Mouse (Mus musculus) MEL (cell line): ENCODE results near the gene Ryr3. TPM values are rescaled to one million over a fixed set of nuclear protein-coding genes. Genes with fewer than 3 reads are reported as not detected.

ENCODE experiments used
- DNase-seq: peaks from one replicate; pipeline ENCODE4 v3.0.0; 2011; ENCODE audit warnings: low read depth, low spot score
- H3K27ac ChIP-seq: 2 replicates; pipeline ENCODE4 v1.5.1; 2012; ENCODE audit warnings: low read depth, mild to moderate bottlenecking, control low read depth, low read length, moderate library complexity; ENCODE audit not compliant: control insufficient read depth
- H3K27me3 ChIP-seq, 2 experiments: fragments of 150-350 bp in 1 of 2; sonication (generic) in 1 of 2; 2 replicates each; pipeline ENCODE4 v1.6.1; 2012; ENCODE audit warnings: low read length in 2 of 2, mild to moderate bottlenecking in 2 of 2, improper control_type of control experiment in 1 of 2, moderate library complexity in 1 of 2; ENCODE audit not compliant: insufficient read depth in 2 of 2, control insufficient read depth in 1 of 2
- H3K36me3 ChIP-seq, 2 experiments: 2 replicates each; pipeline ENCODE4 v1.6.1; 2012 to 2014; ENCODE audit warnings: low read length in 2 of 2, improper control_type of control experiment in 1 of 2, inconsistent platforms in 1 of 2, mild to moderate bottlenecking in 1 of 2; ENCODE audit not compliant: insufficient read depth in 2 of 2, control insufficient read depth in 1 of 2
- H3K4me1 ChIP-seq, 2 experiments: fragments of 150-350 bp in 1 of 2; sonication (generic) in 1 of 2; 2 replicates each; pipeline ENCODE4 v1.6.1; 2012; ENCODE audit warnings: low read length in 2 of 2, improper control_type of control experiment in 1 of 2, mild to moderate bottlenecking in 1 of 2; ENCODE audit not compliant: insufficient read depth in 2 of 2, control insufficient read depth in 1 of 2
- H3K4me3 ChIP-seq, 2 experiments: fragments of 150-350 bp in 1 of 2; sonication (generic) in 1 of 2; 2 replicates each; pipeline ENCODE4 v1.5.1; 2012; ENCODE audit warnings: low read depth in 2 of 2, low read length in 2 of 2, mild to moderate bottlenecking in 2 of 2, moderate library complexity in 2 of 2, control low read depth in 1 of 2, improper control_type of control experiment in 1 of 2; ENCODE audit not compliant: control insufficient read depth in 1 of 2, insufficient read depth in 1 of 2
- H3K79me2 ChIP-seq: 2 replicates; pipeline ENCODE4 v1.6.1; 2012; ENCODE audit warnings: mild to moderate bottlenecking, low read length, moderate library complexity; ENCODE audit not compliant: control insufficient read depth, poor library complexity, insufficient read depth
- H3K9ac ChIP-seq: 2 replicates; pipeline ENCODE4 v1.6.1; 2012; ENCODE audit warnings: low read depth, mild to moderate bottlenecking, control low read depth, low read length, moderate library complexity; ENCODE audit not compliant: control insufficient read depth, poor library complexity, severe bottlenecking
- H3K9me3 ChIP-seq: fragments of 150-350 bp; sonication (generic); replicated peaks from 2 replicates; pipeline ENCODE4 v1.6.1; 2012; ENCODE audit warnings: mild to moderate bottlenecking, low read length, improper control_type of control experiment, moderate library complexity; ENCODE audit not compliant: insufficient read depth
- BHLHE40 ChIP-seq: IDR thresholded peaks from 2 replicates; pipeline ENCODE4 v1.6.1; 2012; ENCODE audit warnings: low read depth, mild to moderate bottlenecking, inconsistent platforms, low read length, improper control_type of control experiment, borderline replicate concordance
- CHD1 ChIP-seq: IDR thresholded peaks from 2 replicates; pipeline ENCODE4 v1.6.1; 2012; ENCODE audit warnings: low read depth, mild to moderate bottlenecking, inconsistent platforms, low read length, improper control_type of control experiment
- CHD2 ChIP-seq: IDR thresholded peaks from 2 replicates; pipeline ENCODE4 v1.6.1; 2011; ENCODE audit warnings: low read length, improper control_type of control experiment
- CTCF ChIP-seq, 3 experiments: IDR thresholded peaks in 2 of 3; conservative IDR thresholded peaks in 1 of 3; 2 replicates each; pipeline ENCODE4 v1.5.1; 2011 to 2012; ENCODE audit warnings: low read length in 3 of 3, low read depth in 2 of 3, mild to moderate bottlenecking in 2 of 3, improper control_type of control experiment in 1 of 3, inconsistent platforms in 1 of 3, mixed read lengths in 1 of 3, moderate library complexity in 1 of 3; ENCODE audit not compliant: control insufficient read depth in 1 of 3, insufficient read depth in 1 of 3, poor library complexity in 1 of 3, severe bottlenecking in 1 of 3
- E2F4 ChIP-seq: IDR thresholded peaks from 2 replicates; pipeline ENCODE4 v1.6.1; 2011; ENCODE audit warnings: low read depth, low read length, improper control_type of control experiment, borderline replicate concordance
- ELF1 ChIP-seq: IDR thresholded peaks from 2 replicates; pipeline ENCODE4 v1.6.1; 2014; ENCODE audit warnings: low read depth, mild to moderate bottlenecking, inconsistent platforms, low read length, improper control_type of control experiment, moderate library complexity
- EP300 ChIP-seq, 2 experiments: IDR thresholded peaks; 2 replicates each; pipeline ENCODE4 v1.6.1; 2011; ENCODE audit warnings: improper control_type of control experiment in 2 of 2, low read length in 2 of 2, low read depth in 1 of 2, mild to moderate bottlenecking in 1 of 2
- ETS1 ChIP-seq: IDR thresholded peaks from 2 replicates; pipeline ENCODE4 v1.6.1; 2012; ENCODE audit warnings: low read depth, mild to moderate bottlenecking, inconsistent platforms, low read length, improper control_type of control experiment, moderate library complexity
- GABPA ChIP-seq: IDR thresholded peaks from 2 replicates; pipeline ENCODE4 v1.6.1; 2012; ENCODE audit warnings: low read depth, mild to moderate bottlenecking, inconsistent platforms, low read length, improper control_type of control experiment, moderate library complexity
- GATA1 ChIP-seq: IDR thresholded peaks from 2 replicates; pipeline ENCODE4 v1.6.1; 2011; ENCODE audit warnings: low read depth, low read length, improper control_type of control experiment
- HCFC1 ChIP-seq: IDR thresholded peaks from 2 replicates; pipeline ENCODE4 v1.6.1; 2012; ENCODE audit warnings: low read depth, mild to moderate bottlenecking, inconsistent platforms, low read length, improper control_type of control experiment, moderate library complexity
- JUND ChIP-seq: IDR thresholded peaks from 2 replicates; pipeline ENCODE4 v1.6.1; 2011; ENCODE audit warnings: low read depth, mild to moderate bottlenecking, improper control_type of control experiment, low read length
- KAT2A ChIP-seq: conservative IDR thresholded peaks from 2 replicates; pipeline ENCODE4 v1.6.1; 2012; ENCODE audit warnings: low read depth, low read length, improper control_type of control experiment, inconsistent platforms
- MAX ChIP-seq: IDR thresholded peaks from 2 replicates; pipeline ENCODE4 v1.6.1; 2011; ENCODE audit warnings: low read length, improper control_type of control experiment
- MEF2A ChIP-seq: IDR thresholded peaks from 2 replicates; pipeline ENCODE4 v1.6.1; 2014; ENCODE audit warnings: low read depth, mild to moderate bottlenecking, inconsistent platforms, low read length, improper control_type of control experiment; ENCODE audit not compliant: poor library complexity, insufficient replicate concordance, severe bottlenecking; ENCODE audit errors: extremely low read depth
- MXI1 ChIP-seq: IDR thresholded peaks from 2 replicates; pipeline ENCODE4 v1.6.1; 2011; ENCODE audit warnings: mild to moderate bottlenecking, low read depth, low read length, improper control_type of control experiment
- MYB ChIP-seq: IDR thresholded peaks from 2 replicates; pipeline ENCODE4 v1.6.1; 2011; ENCODE audit warnings: mild to moderate bottlenecking, low read depth, low read length, improper control_type of control experiment
- POLR2A ChIP-seq, 2 experiments: IDR thresholded peaks; 2 replicates each; pipeline ENCODE4 v1.6.1; 2011 to 2012; ENCODE audit warnings: low read length in 2 of 2, mild to moderate bottlenecking in 2 of 2, control low read depth in 1 of 2, improper control_type of control experiment in 1 of 2, low read depth in 1 of 2, moderate library complexity in 1 of 2; ENCODE audit not compliant: control insufficient read depth in 1 of 2, insufficient read depth in 1 of 2, poor library complexity in 1 of 2
- RCOR1 ChIP-seq: IDR thresholded peaks from 2 replicates; pipeline ENCODE4 v1.6.1; 2012; ENCODE audit warnings: low read depth, mild to moderate bottlenecking, inconsistent platforms, low read length, improper control_type of control experiment
- SMC3 ChIP-seq: IDR thresholded peaks from 2 replicates; pipeline ENCODE4 v1.6.1; 2011; ENCODE audit warnings: low read depth, low read length, improper control_type of control experiment
- TBP ChIP-seq: IDR thresholded peaks from 2 replicates; pipeline ENCODE4 v1.8.0; 2011; ENCODE audit warnings: low read depth, low read length, improper control_type of control experiment
- TCF12 ChIP-seq: IDR thresholded peaks from 2 replicates; pipeline ENCODE4 v1.6.1; 2014; ENCODE audit warnings: low read depth, mild to moderate bottlenecking, inconsistent platforms, low read length, improper control_type of control experiment, moderate library complexity
- UBTF ChIP-seq: IDR thresholded peaks from 2 replicates; pipeline ENCODE4 v1.6.1; 2012; ENCODE audit warnings: low read depth, mild to moderate bottlenecking, inconsistent platforms, low read length, improper control_type of control experiment, moderate library complexity, borderline replicate concordance; ENCODE audit not compliant: insufficient read depth
- USF1 ChIP-seq: IDR thresholded peaks from 2 replicates; pipeline ENCODE4 v1.6.1; 2014; ENCODE audit warnings: low read depth, mild to moderate bottlenecking, inconsistent platforms, low read length, improper control_type of control experiment, moderate library complexity
- USF2 ChIP-seq, 2 experiments: IDR thresholded peaks; 2 replicates each; pipeline ENCODE4 v1.6.1; 2011 to 2012; ENCODE audit warnings: improper control_type of control experiment in 2 of 2, low read length in 2 of 2, borderline replicate concordance in 1 of 2, inconsistent platforms in 1 of 2, low read depth in 1 of 2, mild to moderate bottlenecking in 1 of 2; ENCODE audit not compliant: insufficient read depth in 1 of 2
- ZC3H11A ChIP-seq: IDR thresholded peaks from 2 replicates; pipeline ENCODE4 v1.6.1; 2012; ENCODE audit warnings: low read depth, mild to moderate bottlenecking, inconsistent platforms, low read length, improper control_type of control experiment
- ZKSCAN1 ChIP-seq: IDR thresholded peaks from 2 replicates; pipeline ENCODE4 v1.6.1; 2012; ENCODE audit warnings: low read depth, mild to moderate bottlenecking, inconsistent platforms, low read length, improper control_type of control experiment, moderate library complexity
- polyA plus RNA-seq, 2 experiments: library from polyadenylated mRNA; stranded (reverse) in 1 of 2; unstranded in 1 of 2; fragments of >175 nt in 1 of 2; fragments of >200 nt in 1 of 2; gene quantifications; 2 replicates each; pipeline versions ENCODE4 v1.2.1 to v1.2.4; 2012; ENCODE audit warnings: low replicate concordance in 2 of 2, low read depth in 1 of 2; ENCODE audit not compliant: insufficient read length in 2 of 2, insufficient read depth in 1 of 2, missing spikeins in 1 of 2
- total RNA-seq: library from RNA; depleted of rRNA; stranded (reverse); fragments of 300-350 nt; gene quantifications from 2 replicates; pipeline ENCODE4 v1.2.3, GENCODE M21; 2012

Ryr3 gene
- total and polyA plus RNA-seq, 3 experiments, result 0.04 TPM; not detected in 2

GRCm38 (mm10) chr2:112877404-112877803, 339.5 kb downstream of the Ryr3 start:
- no peak overlapping the region for H3K4me3 ChIP-seq
- no peak for TF ChIP-seq CHD1
- no peak for TF ChIP-seq USF2 (IDR thresholded peaks at IDR 0.05; ENCODE audit: borderline replicate concordance in 1 of 2, insufficient read depth in 1 of 2, low read depth in 1 of 2, low read length in 2 of 2)
- no peak for TF ChIP-seq E2F4
- no peak for TF ChIP-seq USF1
- no peak for TF ChIP-seq KAT2A
- no peak for TF ChIP-seq MYB
- no peak for TF ChIP-seq HCFC1
- TF ChIP-seq MEF2A, result no peak
- no peak for TF ChIP-seq EP300 (IDR thresholded peaks at IDR 0.05; ENCODE audit: low read depth in 1 of 2, low read length in 2 of 2)
- TF ChIP-seq CTCF (IDR thresholded peaks at IDR 0.05 in 2 of 3, conservative IDR thresholded peaks at IDR 0.05 in 1 of 3; ENCODE audit: control insufficient read depth in 1 of 3, insufficient read depth in 1 of 3, low read depth in 2 of 3, low read length in 3 of 3, poor library complexity in 1 of 3, severe bottlenecking in 1 of 3), result no peak
- no peak for TF ChIP-seq SMC3
- TF ChIP-seq MXI1, result no peak
- no peak for TF ChIP-seq GATA1
- TF ChIP-seq UBTF, result no peak
- TF ChIP-seq MAX, result no peak
- no peaks in the 10 kb centered on the region for H3K79me2 ChIP-seq
- no peaks in the 10 kb centered on the region for H3K4me1 ChIP-seq
- H3K36me3 ChIP-seq, result no peaks in the 10 kb centered on the region
- DNase-seq, result no peak
- H3K9me3 ChIP-seq, result no peaks in the 10 kb centered on the region
- no peak overlapping the region for H3K9ac ChIP-seq
- no peaks in the 10 kb centered on the region for H3K27me3 ChIP-seq
- no peak overlapping the region for H3K27ac ChIP-seq

- Histone ChIP-seq H3K9me3 (no peaks in the 10 kb centered on the region), H3K4me1 (no peaks in the 10 kb centered on the region), H3K27ac (no peak overlapping the region), H3K79me2 (no peaks in the 10 kb centered on the region), H3K9ac (no peak overlapping the region), H3K36me3 (no peaks in the 10 kb centered on the region), H3K27me3 (no peaks in the 10 kb centered on the region), H3K4me3 (no peak overlapping the region)
- no peak for DNase-seq
- TF ChIP-seq USF1 (no peak), TBP (no peak), ZC3H11A (no peak), KAT2A (no peak), GATA1 (no peak), ETS1 (no peak), ZKSCAN1 (no peak), HCFC1 (no peak), GABPA (no peak), MAX (no peak), BHLHE40 (no peak), TCF12 (no peak), USF2 (IDR thresholded peaks at IDR 0.05; ENCODE audit: borderline replicate concordance in 1 of 2, insufficient read depth in 1 of 2, low read depth in 1 of 2, low read length in 2 of 2) (no peak), POLR2A (IDR thresholded peaks at IDR 0.05; ENCODE audit: control insufficient read depth in 1 of 2, insufficient read depth in 1 of 2, low read depth in 1 of 2, low read length in 2 of 2, poor library complexity in 1 of 2) (no peak), RCOR1 (no peak), CHD2 (no peak), UBTF (no peak), CTCF (IDR thresholded peaks at IDR 0.05 in 2 of 3, conservative IDR thresholded peaks at IDR 0.05 in 1 of 3; ENCODE audit: control insufficient read depth in 1 of 3, insufficient read depth in 1 of 3, low read depth in 2 of 3, low read length in 3 of 3, poor library complexity in 1 of 3, severe bottlenecking in 1 of 3) (no peak), JUND (no peak), ELF1 (no peak)
These were observed 350.8 kb downstream of the Ryr3 start for GRCm38 (mm10) chr2:112866043-112866551.
